Mouse (Mus musculus) gonadal fat pad, adult 2 months (tissue): ENCODE measurements at regions not wholly inside any gene's neighbourhood (a gene's known extent, or its start where the extent isn't known, plus 50 kb on each side); places are given as distances from the start of the nearest gene placed in this dataset.

Source experiments
- DNase-seq: peaks from one replicate; pipeline ENCODE4 v3.0.0-alpha.2; 2012; ENCODE audit warnings: low read depth

DNA sequence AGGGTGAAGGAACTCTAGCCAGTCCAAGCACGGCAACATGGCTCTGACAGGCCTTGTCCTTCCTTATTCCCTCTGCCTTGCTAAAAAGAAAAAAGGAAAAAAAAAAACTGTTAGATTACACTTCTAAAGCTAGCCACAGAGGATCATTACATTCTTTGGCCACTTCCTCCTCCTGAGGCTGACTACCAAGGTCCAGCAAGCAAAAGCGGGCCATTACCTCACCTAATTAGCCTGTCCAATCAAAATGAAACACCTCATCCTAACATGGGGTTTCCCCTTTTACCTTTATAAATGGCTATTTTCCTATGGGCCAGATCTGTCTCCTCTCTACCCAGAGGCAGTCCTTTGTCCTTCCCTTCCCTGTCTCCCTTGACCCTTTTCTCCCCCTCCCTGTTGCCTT is 102.2 kb downstream of the Pih1h3b start:
- DNase-seq: no peak

DNA sequence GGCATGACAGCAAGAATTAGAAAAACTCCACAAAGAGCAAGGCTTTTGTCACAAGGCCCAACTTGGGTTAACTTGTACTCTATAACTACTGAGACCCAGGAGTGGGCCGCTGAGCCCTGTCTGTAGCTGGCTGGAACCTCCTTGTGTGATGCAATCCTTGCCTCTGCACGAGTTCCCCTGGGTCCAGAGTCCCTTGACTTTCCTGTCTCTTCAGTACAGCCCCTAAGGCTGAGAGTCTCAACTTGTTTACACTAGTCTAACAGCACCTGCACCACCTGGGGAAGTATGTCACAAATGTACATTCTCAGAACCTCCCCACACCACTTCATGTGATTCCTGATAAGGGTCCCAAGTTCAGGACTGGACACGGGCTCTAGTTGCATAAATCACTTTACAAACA is 103.3 kb downstream of the Pih1h3b start:
- DNase-seq: no peak

GRCm38 (mm10) chrX:140179850-140180249 is 117.2 kb downstream of the Pih1h3b start:
- DNase-seq: no peak

GRCm38 (mm10) chrX:140183003-140183402 is 120.3 kb downstream of the Pih1h3b start:
- DNase-seq: no peak

- DNase-seq: no peak
These were observed 138.4 kb upstream of the Frmpd3 start for GRCm38 (mm10) chrX:140203676-140204075.

DNA sequence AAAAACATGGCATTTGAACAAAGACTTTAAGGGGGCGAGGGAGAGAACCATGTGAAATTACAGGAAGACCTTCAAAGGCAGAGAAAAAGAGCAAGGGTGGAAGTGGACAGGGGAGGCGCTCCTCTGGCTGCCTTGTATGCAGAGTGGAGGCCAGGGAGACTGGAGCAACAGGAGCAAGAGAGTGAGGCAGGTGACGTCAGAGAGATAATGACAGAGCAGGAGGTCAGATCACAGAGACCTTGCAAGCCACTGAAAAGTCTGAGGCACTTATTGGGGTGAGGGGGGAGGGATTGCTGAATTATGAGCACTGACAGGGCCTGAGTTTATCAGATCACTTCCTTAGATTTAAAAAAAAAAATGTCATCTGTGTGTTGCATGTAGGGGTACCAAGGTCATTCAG is 133.3 kb upstream of the Frmpd3 start:
- DNase-seq: no peak

GRCm38 (mm10) chrX:140212644-140213361 is 129.3 kb upstream of the Frmpd3 start:
- DNase-seq: no peak

GRCm38 (mm10) chrX:140214198-140214849 is 127.7 kb upstream of the Frmpd3 start:
- DNase-seq: peak; percentile 24

- DNase-seq: peak; percentile 5
These were observed 86.3 kb upstream of the Frmpd3 start for GRCm38 (mm10) chrX:140255790-140256189.

DNA sequence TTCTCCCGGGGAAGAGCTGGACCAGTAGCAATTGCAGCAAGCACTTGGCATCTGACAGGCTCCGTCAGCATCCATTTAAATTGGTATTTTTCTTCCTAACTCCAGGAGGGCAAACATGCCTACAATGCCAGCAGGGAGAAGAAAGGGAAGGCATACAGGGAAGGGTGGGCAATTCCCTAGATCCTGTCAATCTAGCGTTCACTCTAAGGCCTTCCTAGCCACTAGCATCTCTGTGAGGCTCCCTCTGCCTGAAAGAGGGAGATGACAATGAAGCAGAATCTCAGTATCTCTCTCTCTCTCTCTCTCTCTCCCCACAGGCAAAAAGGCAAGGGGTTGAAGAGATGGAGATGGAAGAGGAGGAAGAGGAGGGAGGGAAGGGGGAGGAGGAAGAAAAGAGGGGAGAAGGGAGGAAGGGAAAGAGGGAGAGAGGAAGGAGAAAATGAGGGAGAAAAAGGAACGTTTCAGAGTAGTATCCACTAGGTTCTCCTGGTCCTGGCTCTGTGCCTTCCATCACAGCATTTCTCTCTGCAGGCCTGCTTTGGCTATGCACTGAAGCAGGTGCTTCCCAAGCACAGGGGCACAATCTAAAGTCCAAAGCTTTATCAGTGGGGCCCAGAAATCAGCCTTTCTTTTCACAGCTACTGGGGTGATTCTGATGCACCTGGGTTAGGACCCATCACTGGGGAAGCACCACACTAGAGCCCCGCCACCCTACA is 72.2 kb upstream of the Frmpd3 start:
- no peak for DNase-seq

DNA sequence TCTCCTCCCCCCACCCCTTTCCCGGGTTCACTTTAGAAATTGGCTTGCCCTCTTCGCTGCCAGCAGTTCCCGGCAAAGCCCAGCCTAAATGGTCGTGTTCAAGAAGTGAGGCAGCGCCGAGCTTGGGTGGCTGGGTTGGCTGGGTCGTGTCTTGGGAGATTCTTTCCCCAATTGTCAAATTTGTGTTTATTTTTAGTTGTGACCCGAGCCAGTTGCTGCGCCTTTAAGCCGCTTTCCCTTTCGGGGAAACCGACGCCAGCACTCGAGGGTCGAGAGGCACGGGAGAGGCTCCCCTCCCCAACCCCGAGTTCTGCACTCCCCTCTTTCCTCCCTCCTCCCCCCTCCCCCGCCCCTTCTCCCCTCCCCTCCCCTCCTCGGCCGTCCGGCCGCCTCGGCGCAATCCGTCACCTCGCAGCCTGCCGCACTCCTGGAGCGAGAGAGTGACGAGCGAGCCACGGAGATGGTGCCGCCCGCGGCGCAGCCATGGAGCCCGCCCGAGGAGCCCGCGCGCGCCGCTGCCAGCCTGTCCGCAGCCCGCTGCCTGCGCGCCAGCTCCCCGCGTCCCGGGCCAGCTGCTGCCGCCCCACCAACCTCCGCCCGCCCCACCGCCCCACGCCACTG is 64.6 kb upstream of the Frmpd3 start:
- DNase-seq: no peak

DNA sequence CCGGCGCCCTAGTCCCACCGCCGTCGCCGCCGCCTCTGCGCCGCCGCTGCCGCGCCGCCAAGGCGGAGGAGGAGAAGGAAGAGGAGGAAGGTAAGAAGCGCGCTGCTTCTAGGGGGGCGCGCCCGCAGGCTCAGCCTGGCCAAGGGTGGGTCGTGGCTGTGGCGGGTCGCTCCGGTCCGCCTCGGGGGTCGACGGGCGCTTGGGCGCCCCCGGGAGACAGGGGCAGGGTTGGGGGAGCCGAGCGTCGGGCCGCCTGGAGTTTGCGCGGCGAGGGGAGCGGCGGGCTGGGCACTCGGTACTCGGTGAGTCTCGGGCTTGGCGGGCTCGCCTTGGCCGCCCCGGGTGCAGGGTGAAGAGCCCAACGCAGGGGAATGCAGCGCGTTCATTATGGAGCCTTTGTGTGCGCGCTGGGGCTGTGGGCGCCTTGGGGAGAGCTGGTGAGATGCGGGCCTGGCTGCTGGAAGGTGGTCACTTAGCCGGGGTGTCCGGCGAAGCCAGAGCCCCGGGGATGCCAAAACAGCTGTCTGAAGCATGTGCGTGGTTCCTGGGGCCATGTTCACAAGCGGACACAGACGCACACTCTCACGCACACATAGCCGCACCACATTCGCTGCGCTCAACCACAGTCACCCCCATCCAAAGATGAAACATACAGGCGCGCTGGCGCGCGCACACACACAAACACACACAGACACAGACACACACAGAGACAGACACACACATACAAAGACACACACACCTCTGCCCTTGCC is 63.9 kb upstream of the Frmpd3 start:
- no peak for DNase-seq

- no peak for DNase-seq
These were observed 62.8 kb upstream of the Frmpd3 start for GRCm38 (mm10) chrX:140279266-140279665.

DNA sequence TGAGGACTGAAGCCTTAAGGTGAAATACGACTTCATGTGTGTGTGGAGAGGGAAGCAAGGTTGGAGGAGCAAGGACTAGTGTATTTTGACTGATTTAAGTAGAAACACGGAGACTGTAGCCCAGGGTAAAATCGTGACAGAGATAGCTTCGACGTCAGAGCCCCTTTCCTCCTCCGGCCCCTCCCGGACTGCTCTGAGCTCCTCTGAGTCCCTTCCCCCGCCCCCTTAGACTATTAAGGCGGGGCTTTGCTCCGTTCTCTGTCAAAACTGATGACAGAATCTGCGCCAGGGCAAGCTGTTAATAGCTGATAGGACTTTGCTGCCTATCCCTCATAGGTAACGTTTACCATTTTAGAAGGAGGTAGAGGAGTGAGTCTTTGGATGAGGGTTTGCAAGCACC is 62.0 kb upstream of the Frmpd3 start:
- no peak for DNase-seq
